Mouse (Mus musculus): ENCODE results near the gene Pcdh15.

The Pcdh15 gene

DNA sequence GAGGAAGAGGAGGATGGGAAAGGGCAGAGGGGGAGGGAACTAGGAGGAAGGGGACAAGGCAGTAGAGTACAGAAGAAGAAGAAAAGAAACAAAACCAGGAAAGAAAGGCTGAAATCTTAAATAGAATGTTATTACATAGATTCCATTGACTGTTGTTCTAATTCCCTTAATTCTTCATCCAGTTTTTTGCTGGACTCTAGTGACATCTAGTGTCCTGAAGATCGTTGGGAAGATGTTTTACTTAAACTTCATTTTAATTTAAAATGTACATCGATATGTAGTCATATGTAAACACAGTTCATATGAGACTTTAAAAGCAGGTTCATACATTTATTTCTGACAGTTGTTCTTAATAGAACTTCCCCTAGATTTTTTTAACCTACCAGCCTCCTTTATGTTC is 1522.7 kb downstream of the Pcdh15 start:
- DNase-seq = no peak

- no peak for DNase-seq
Measured at GRCm38 (mm10) chr10:74625715-74626114, 1526.6 kb downstream of the Pcdh15 start.

GRCm38 (mm10) chr10:74626596-74626995 is 1527.5 kb downstream of the Pcdh15 start:
- DNase-seq = no peak

- no peak for DNase-seq
Measured at GRCm38 (mm10) chr10:74631314-74631713, 1532.2 kb downstream of the Pcdh15 start.

DNA sequence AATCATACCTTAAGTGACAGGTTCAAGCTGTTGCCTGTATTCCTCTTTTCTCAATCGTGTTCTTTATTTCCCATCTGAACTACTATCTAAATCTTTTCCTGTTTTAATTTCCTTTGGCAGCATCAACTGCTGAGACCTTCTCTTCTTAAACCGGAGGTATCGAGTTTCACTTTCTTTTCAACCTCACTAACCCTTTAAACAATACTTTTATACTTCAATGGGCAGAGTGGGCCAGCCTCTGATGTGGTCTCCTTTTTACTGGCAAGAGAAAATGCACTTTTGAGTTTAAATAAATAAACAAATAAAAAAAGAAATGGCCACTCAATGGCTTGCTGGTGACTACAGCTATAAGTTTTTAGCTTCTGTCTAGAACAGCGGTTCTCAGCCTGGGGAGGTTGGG is 1537.9 kb downstream of the Pcdh15 start:
- no peak for DNase-seq

GRCm38 (mm10) chr10:74642125-74642524 is 1543.0 kb downstream of the Pcdh15 start:
- DNase-seq = peak; percentile 23

GRCm38 (mm10) chr10:74663171-74663570 is 1564.0 kb downstream of the Pcdh15 start:
- DNase-seq = no peak

DNA sequence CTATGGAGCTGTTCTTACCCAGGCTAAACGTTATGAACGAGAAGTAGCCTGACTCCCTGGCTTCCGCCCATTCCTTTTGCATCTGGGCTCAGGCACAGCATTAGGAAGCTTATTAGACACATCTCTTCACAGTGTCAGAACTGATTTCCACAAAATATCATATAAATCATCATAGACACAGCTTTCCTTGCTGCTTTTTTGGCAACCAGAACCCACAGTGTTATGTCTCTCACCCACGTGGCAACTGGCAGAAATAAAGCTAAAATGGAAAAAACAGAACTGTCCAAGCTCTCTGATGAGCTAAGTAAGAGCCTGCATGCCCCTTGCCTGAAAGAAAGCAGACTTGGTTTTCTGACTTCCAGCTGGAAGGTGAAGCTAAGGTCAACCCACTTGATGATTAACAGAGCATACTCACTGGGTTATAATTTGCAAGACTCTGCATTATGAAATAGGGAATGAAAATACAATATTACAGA is 1580.9 kb downstream of the Pcdh15 start:
- DNase-seq = no peak

DNA sequence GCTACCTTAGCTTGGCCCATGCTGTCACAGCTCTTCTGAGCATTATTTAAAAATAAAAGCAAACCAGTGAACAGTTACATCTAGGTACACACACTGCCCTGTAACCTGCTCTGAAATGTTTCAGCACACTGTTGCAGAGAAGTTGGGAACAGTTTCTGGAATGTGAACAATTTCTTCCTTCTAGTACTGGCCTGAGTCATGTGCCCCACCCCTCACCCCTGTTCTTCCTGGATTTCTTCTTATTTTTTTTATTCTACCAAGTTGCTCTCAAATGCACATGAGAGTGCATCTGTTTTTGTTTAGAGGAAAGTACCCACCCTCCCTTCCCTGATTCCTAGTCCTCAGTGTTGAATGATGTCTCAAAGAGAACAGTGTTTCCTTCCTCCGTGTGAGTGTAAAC is 1581.4 kb downstream of the Pcdh15 start:
- no peak for DNase-seq
